Mouse (Mus musculus) embryonic facial prominence, embryonic 12.5 days (tissue): ENCODE measurements around the gene Gcnt2. TPM values are rescaled to one million over a fixed set of nuclear protein-coding genes. Genes with fewer than 3 reads are reported as not detected.
"Not testable (repeated sequence)": the region's sequence is repeated elsewhere in the genome, so short reads cannot be mapped to it uniquely, and the experiment has no call there.

Experiments used
- ATAC-seq: fragments of 200-750 bp; cut with Nextera tagmentation; 2 replicates; pipeline ENCODE4 v1.8.0; 2017; ENCODE audit not compliant: insufficient number of reproducible peaks, insufficient read depth, low FRiP score, low TSS enrichment
- H3K27ac ChIP-seq: fragments of 300-500 bp; sonication (generic); 2 replicates; pipeline ENCODE4 v1.5.1; 2016; ENCODE audit warnings: mild to moderate bottlenecking
- H3K27me3 ChIP-seq: fragments of 300-500 bp; sonication (generic); 2 replicates; pipeline ENCODE4 v1.6.1; 2016; ENCODE audit warnings: mild to moderate bottlenecking, moderate library complexity
- H3K36me3 ChIP-seq: fragments of 300-500 bp; sonication (generic); 2 replicates; pipeline ENCODE4 v1.6.1; 2016; ENCODE audit warnings: mild to moderate bottlenecking
- H3K4me1 ChIP-seq: fragments of 300-500 bp; sonication (generic); 2 replicates; pipeline ENCODE4 v1.6.1; 2016
- H3K4me2 ChIP-seq: fragments of 300-500 bp; sonication (generic); replicated peaks from 2 replicates; pipeline ENCODE4 v1.6.1; 2016; ENCODE audit warnings: mild to moderate bottlenecking, moderate library complexity
- H3K4me3 ChIP-seq: fragments of 300-500 bp; sonication (generic); 2 replicates; pipeline ENCODE4 v1.5.1; 2016; ENCODE audit warnings: mild to moderate bottlenecking
- H3K9ac ChIP-seq: fragments of 300-500 bp; sonication (generic); 2 replicates; pipeline ENCODE4 v1.6.1; 2016; ENCODE audit warnings: mild to moderate bottlenecking, moderate library complexity
- H3K9me3 ChIP-seq: fragments of 300-500 bp; sonication (generic); 2 replicates; pipeline ENCODE4 v1.6.1; 2016; ENCODE audit warnings: mild to moderate bottlenecking, moderate library complexity
- WGBS: fragments of 180-500 bp; shearing (Covaris S2); methylation state at CpG from one replicate; pipeline ENCODE4 v1.1.7; 2016; 5-methylcytosine and 5-hydroxymethylcytosine counted together
- polyA plus RNA-seq: library from polyadenylated mRNA; unstranded; fragments of >200 nt; fragmentation: Nextera tagmentation; extraction: Ambion mirVana; gene quantifications from 2 replicates; pipeline ENCODE4 v1.2.1, GENCODE M21; 2016

The Gcnt2 gene
- polyA plus RNA-seq, 1 experiment from 2014 or later, result 2.9 TPM

DNA sequence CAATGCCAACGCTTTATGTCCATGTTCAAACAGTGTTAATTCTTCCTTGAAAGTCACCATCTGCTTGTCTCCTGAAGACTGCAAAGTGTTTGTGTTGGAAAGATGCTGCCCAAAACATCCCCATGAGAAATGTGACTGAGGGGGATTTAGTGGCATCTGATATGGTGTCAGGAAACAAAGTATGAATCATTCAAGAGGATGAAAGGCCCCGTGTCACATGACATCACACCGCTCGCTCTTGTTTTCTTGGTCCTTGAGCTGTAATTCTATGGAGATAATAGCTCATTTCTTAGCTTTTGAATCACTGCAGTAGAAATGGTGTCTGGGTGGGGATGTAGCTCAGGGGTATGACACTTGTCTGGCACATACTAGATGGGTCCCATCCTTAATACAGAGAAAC, 33.0 kb downstream of the Gcnt2 start:
- no peak for ATAC-seq
- Histone ChIP-seq H3K36me3 (no peaks in the 10 kb centered on the region), H3K27ac (no peak overlapping the region), H3K4me1 (peaks cover 4% of the 10 kb centered on the region; the same call in 1 of the 2 replicates), H3K27me3 (peaks cover 4% of the 10 kb centered on the region; the same call in 1 of the 2 replicates), H3K4me2 (no peak overlapping the region), H3K4me3 (no peak overlapping the region), H3K9me3 (no peaks in the 10 kb centered on the region), H3K9ac (no peak overlapping the region)
- WGBS, result 82% methylated on average over 4 of the region's 4 CpGs

DNA sequence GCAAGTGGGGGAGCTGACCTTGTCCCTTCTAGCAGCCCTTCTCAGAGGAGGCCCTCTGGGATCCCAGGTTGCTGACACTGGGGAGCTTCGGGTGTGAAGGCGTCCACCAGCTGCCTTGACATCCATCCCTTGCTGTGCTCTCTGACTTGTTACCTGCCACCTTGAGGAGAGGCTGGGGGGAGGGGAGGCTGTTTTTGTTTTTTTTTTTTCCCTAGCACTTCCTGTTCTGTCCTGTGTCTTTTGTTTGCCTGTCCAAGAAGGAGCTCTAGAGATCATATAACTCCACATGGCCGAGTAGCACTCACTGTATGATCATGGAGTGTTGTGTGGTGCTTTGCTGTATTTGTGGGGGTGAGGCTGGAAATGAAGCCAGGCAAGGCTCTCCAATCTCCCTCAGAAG, 34.0 kb downstream of the Gcnt2 start:
- Histone ChIP-seq H3K27ac (no peak overlapping the region), H3K4me1 (0 out of 2 replicates have a peak, but pooled peaks cover 3% of the 10 kb centered on the region), H3K9ac (no peak overlapping the region), H3K4me2 (no peak overlapping the region), H3K9me3 (no peaks in the 10 kb centered on the region), H3K27me3 (0 out of 2 replicates have a peak, but pooled peaks cover 4% of the 10 kb centered on the region), H3K36me3 (no peaks in the 10 kb centered on the region), H3K4me3 (no peak overlapping the region)
- ATAC-seq, result no peak
- whole genome bisulfite sequencing, result 65% methylated on average over 3 of the region's 3 CpGs

DNA sequence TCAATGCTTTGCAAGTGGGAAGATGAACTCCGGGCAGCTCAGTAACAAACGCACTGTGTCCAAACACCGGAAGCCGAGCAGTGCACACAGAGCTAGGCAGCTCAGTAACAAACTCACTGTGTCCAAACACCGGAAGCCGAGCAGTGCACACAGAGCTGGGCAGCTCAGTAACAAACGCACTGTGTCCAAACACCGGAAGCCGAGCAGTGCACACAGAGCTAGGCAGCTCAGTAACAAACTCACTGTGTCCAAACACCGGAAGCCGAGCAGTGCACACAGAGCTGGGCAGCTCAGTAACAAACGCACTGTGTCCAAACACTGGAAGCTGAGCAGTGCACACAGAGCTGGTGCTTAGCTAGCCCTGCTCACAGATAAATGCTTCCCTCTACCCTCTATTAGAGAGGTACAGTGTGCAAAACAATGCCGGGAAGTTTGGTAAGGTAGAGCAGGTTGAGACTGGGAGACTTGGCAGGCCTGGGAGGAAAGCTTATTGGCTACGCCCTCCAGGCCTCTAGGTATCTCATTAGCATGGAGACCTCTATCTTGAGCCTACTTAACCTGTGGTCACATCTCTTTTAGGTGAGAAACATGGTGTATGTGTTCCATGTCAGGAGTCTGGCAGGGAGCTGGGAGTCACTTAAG, 38.6 kb downstream of the Gcnt2 start:
- H3K4me3 ChIP-seq, H3K4me2 ChIP-seq, H3K27ac ChIP-seq, H3K9ac ChIP-seq, H3K9me3 ChIP-seq, ATAC-seq, H3K27me3 ChIP-seq, H3K36me3 ChIP-seq: not testable (repeated sequence)
- WGBS, result 59% methylated on average over 14 of the region's 14 CpGs
- peaks cover 10% of the 10 kb centered on the region for H3K4me1 ChIP-seq

DNA sequence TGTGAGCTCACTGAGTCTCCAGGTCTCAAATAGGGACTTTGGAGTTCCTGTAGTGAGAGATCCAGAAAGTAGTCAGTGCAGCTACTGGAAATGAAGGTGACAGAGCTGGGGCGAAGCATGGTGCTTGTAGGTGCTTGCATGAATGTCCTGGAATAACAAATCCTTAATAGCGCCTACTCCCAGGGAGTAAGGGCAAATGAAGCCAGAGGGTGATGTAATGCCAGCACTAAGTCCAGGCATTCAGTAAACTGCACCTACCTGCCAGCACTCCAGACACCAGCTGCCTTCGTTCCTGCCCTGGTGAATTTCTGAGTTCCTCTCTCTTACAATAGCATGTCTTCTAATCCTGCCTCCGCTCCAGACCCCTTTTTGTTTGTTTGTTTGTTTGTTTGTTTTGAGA, 39.1 kb downstream of the Gcnt2 start:
- no peak overlapping the region for H3K4me2 ChIP-seq
- 85% methylated on average over 4 of the region's 4 CpGs for WGBS
- no peaks in the 10 kb centered on the region for H3K9me3 ChIP-seq
- ATAC-seq, result no peak
- H3K27ac ChIP-seq, result no peak overlapping the region
- no peak overlapping the region for H3K9ac ChIP-seq
- H3K27me3 ChIP-seq, result no peaks in the 10 kb centered on the region
- H3K4me1 ChIP-seq, result peaks cover 10% of the 10 kb centered on the region
- no peaks in the 10 kb centered on the region for H3K36me3 ChIP-seq
- no peak overlapping the region for H3K4me3 ChIP-seq

GRCm38 (mm10) chr13:40899349-40899993, 39.9 kb downstream of the Gcnt2 start:
- WGBS, result 53% methylated on average over 8 of the region's 8 CpGs
- H3K27ac ChIP-seq, result no peak overlapping the region
- no peaks in the 10 kb centered on the region for H3K27me3 ChIP-seq
- H3K4me1 ChIP-seq, result peaks cover 10% of the 10 kb centered on the region
- no peak overlapping the region for H3K9ac ChIP-seq
- H3K4me2 ChIP-seq, result no peak overlapping the region
- no peaks in the 10 kb centered on the region for H3K9me3 ChIP-seq
- H3K36me3 ChIP-seq, result no peaks in the 10 kb centered on the region
- ATAC-seq, result no peak
- H3K4me3 ChIP-seq, result no peak overlapping the region

GRCm38 (mm10) chr13:40899994-40900970, 40.7 kb downstream of the Gcnt2 start:
- Histone ChIP-seq H3K27me3 (no peaks in the 10 kb centered on the region), H3K9ac (no peak overlapping the region), H3K4me1 (peaks cover 10% of the 10 kb centered on the region), H3K4me2 (no peak overlapping the region), H3K36me3 (no peaks in the 10 kb centered on the region), H3K4me3 (no peak overlapping the region), H3K9me3 (no peaks in the 10 kb centered on the region), H3K27ac (no peak overlapping the region)
- 45% methylated on average over 15 of the region's 15 CpGs for WGBS
- no peak for ATAC-seq

- no peak for ATAC-seq
- WGBS, result 75% methylated on average over 5 of the region's 5 CpGs
Measured at GRCm38 (mm10) chr13:40901263-40901662, 41.7 kb downstream of the Gcnt2 start.

DNA sequence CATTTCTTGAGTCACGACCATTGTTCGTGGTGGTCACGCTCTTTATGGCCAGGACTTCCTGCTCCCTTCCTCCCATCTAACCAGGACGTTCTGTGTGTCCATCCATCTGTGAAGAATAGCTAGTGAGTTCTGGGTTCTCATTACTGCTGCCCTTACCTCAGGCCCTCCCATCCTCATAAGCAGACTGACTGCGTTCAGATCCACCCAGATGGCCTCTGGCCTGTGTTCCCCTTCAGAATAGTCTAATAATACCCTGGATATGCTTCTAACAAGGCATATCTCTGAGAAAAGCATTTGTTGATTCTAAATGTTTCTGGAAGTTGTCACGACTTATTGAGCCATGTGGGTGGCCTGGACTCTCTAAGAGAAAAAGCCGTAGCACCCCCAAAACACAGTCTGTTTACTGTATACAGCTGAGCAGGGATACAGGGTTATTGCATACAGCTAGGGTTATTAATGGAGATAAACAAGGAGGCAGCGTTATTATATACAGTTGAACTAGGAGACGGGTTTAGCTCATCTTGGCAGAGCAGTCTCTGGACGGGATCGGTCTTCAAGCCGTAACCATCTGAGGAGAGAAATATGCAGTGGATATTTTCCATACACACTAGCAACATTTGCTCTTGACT, 42.4 kb downstream of the Gcnt2 start:
- Histone ChIP-seq H3K27ac (no peak overlapping the region), H3K27me3 (no peaks in the 10 kb centered on the region), H3K4me1 (peaks cover 10% of the 10 kb centered on the region), H3K9ac (no peak overlapping the region), H3K9me3 (no peaks in the 10 kb centered on the region), H3K36me3 (no peaks in the 10 kb centered on the region), H3K4me2 (no peak overlapping the region), H3K4me3 (no peak overlapping the region)
- WGBS, result 71% methylated on average over 12 of the region's 12 CpGs
- ATAC-seq, result no peak

More at GRCm38 (mm10) chr13:40901263-40901662, 41.7 kb downstream of the Gcnt2 start:
- Histone ChIP-seq H3K4me1 (peaks cover 10% of the 10 kb centered on the region), H3K4me3 (no peak overlapping the region), H3K27me3 (no peaks in the 10 kb centered on the region), H3K9ac (no peak overlapping the region), H3K36me3 (no peaks in the 10 kb centered on the region), H3K27ac (no peak overlapping the region), H3K4me2 (no peak overlapping the region), H3K9me3 (no peaks in the 10 kb centered on the region)

DNA sequence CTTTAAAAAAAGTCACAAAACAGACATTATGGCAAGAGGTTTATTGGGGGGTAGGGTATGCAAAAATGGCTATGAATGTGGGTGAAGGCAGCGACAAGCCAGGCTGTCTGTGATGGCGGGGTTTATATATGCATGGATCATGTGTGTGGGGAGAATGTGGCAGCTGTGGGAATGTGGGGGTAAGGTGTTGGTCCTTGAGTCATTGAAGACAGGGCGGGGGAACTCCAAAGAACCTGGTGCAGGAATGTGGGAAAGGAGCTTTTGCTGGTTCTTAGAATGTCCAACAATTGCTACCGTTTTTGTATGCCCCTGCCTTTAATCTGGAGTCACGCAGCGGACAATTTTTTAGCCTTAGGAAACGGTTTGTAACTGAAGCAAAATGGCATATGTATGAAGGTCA, 44.5 kb downstream of the Gcnt2 start:
- no peak for ATAC-seq
- Histone ChIP-seq H3K4me2 (no peak overlapping the region), H3K4me3 (no peak overlapping the region), H3K9me3 (no peaks in the 10 kb centered on the region), H3K27ac (no peak overlapping the region), H3K27me3 (no peaks in the 10 kb centered on the region), H3K36me3 (no peaks in the 10 kb centered on the region), H3K9ac (no peak overlapping the region), H3K4me1 (peaks cover 10% of the 10 kb centered on the region)
- 85% methylated on average over 7 of the region's 7 CpGs for WGBS

DNA sequence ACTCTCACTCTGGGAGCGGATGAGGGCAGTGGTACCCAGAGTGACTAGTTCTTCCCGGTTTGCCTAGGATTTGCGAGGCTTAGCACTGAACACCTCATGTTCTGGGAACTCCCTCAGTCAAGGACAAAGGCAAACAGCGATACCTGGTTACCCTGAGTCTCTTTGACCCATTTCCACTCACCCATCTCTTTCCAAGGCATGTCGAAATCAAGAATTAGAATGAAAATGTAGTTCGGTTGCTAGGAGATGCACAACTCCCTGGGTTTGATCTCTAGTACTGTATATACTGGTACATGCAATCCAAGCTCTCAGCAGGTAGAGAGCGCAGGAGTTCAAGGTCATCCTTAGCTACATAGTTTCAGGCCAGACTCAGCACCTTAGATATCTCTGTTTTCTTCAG, 47.0 kb downstream of the Gcnt2 start:
- Histone ChIP-seq H3K27ac (no peak overlapping the region), H3K4me2 (no peak overlapping the region), H3K4me1 (no peaks in the 10 kb centered on the region), H3K4me3 (no peak overlapping the region), H3K9ac (no peak overlapping the region), H3K9me3 (no peaks in the 10 kb centered on the region), H3K27me3 (no peaks in the 10 kb centered on the region), H3K36me3 (no peaks in the 10 kb centered on the region)
- WGBS, result 85% methylated on average over 7 of the region's 7 CpGs
- no peak for ATAC-seq

DNA sequence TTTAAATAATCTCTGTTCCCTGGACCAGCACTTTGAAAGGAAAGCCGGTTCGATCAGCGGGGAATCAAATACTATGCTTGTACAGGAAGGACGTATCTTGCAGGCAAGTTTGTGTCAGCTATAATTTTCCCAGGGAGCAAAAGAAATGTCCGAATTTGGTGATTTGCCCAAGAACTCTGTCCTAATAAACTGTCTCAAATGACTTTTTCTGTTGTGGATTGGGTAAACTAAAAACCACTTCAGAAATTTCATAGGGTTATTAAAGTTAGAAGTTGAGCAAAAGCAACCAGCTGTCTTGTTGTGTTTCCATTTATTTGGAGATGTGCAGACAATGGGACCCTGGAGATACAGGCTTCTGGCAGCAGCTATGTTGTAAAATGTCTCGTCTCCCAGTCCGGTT, 47.7 kb downstream of the Gcnt2 start:
- Histone ChIP-seq H3K4me1 (no peaks in the 10 kb centered on the region), H3K9me3 (no peaks in the 10 kb centered on the region), H3K27me3 (no peaks in the 10 kb centered on the region), H3K36me3 (no peaks in the 10 kb centered on the region), H3K9ac (no peak overlapping the region), H3K4me3 (no peak overlapping the region), H3K4me2 (no peak overlapping the region), H3K27ac (no peak overlapping the region)
- no peak for ATAC-seq
- WGBS, result 70% methylated on average over 7 of the region's 7 CpGs
